Mouse (Mus musculus): ENCODE results near the gene Gm20683.

- TF ChIP-seq EP300 (IDR thresholded peaks at IDR 0.05) (no peak), CTCF (IDR thresholded peaks at IDR 0.05) (no peak)
These were observed 13.4 kb downstream of the Gm20683 start for GRCm38 (mm10) chr17:25828223-25828594.

All from lung, postnatal 0 days (tissue).